Mouse (Mus musculus): ENCODE data around the gene Csrnp3. TPM values are rescaled to one million over a fixed set of nuclear protein-coding genes. Genes with fewer than 3 reads are reported as not detected.

Gene Csrnp3
- polyA plus RNA-seq, 1 experiment, result not detected

GRCm38 (mm10) chr2:66069454-66069853, 223.9 kb downstream of the Csrnp3 start:
- Histone ChIP-seq H3K79me3 (ENCODE audit: low read depth) (no peaks in the 10 kb centered on the region), H3K79me2 (ENCODE audit: control insufficient read depth, insufficient read depth) (no peaks in the 10 kb centered on the region), H3K27me3 (ENCODE audit: control insufficient read depth, insufficient read depth, insufficient read length) (no peaks in the 10 kb centered on the region), H3K36me3 (ENCODE audit: control insufficient read depth, insufficient read depth) (no peaks in the 10 kb centered on the region), H3K4me3 (ENCODE audit: insufficient read depth, poor library complexity, severe bottlenecking) (no peak overlapping the region), H3ac (ENCODE audit: control insufficient read depth, insufficient read length, low read depth) (no peak overlapping the region)
- TF ChIP-seq MYOD1 (IDR thresholded peaks at IDR 0.05; ENCODE audit: control insufficient read depth, insufficient read length, low read depth), result no peak
- no peak for TF ChIP-seq MAX (IDR thresholded peaks at IDR 0.05)
- TF ChIP-seq CEBPB (IDR thresholded peaks at IDR 0.05; ENCODE audit: low read depth), result no peak
- TF ChIP-seq MYOG (IDR thresholded peaks at IDR 0.05; ENCODE audit: control insufficient read depth, extremely low read depth, insufficient read length), result no peak
- TF ChIP-seq FOSL1 (IDR thresholded peaks at IDR 0.05; ENCODE audit: insufficient read depth, low read length, poor library complexity, severe bottlenecking), result no peak
- TF ChIP-seq CTCF (IDR thresholded peaks at IDR 0.05; ENCODE audit: control insufficient read depth, insufficient read depth, insufficient read length), result no peak
- TF ChIP-seq USF1 (IDR thresholded peaks at IDR 0.05; ENCODE audit: low read depth), result no peak

GRCm38 (mm10) chr2:66080731-66081130, 235.2 kb downstream of the Csrnp3 start:
- Histone ChIP-seq H3K27me3 (ENCODE audit: control insufficient read depth, insufficient read depth, insufficient read length) (no peaks in the 10 kb centered on the region), H3ac (ENCODE audit: control insufficient read depth, insufficient read length, low read depth) (no peak overlapping the region), H3K79me2 (ENCODE audit: control insufficient read depth, insufficient read depth) (no peaks in the 10 kb centered on the region), H3K79me3 (ENCODE audit: low read depth) (no peaks in the 10 kb centered on the region), H3K36me3 (ENCODE audit: control insufficient read depth, insufficient read depth) (no peaks in the 10 kb centered on the region), H3K4me3 (ENCODE audit: insufficient read depth, poor library complexity, severe bottlenecking) (no peak overlapping the region)
- no peak for TF ChIP-seq USF1 (IDR thresholded peaks at IDR 0.05; ENCODE audit: low read depth)
- TF ChIP-seq MAX (IDR thresholded peaks at IDR 0.05), result no peak
- no peak for TF ChIP-seq CEBPB (IDR thresholded peaks at IDR 0.05; ENCODE audit: low read depth)

Other genes starting within 250 kb of the Csrnp3 start
- 0.34 TPM for gene Scn2a, start 225.0 kb upstream of the Csrnp3 start, polyA plus RNA-seq (2012; fragmentation: generic; extraction: Trizol)